Mouse (Mus musculus): ENCODE measurements around the gene Gm5901. TPM values are rescaled to one million over a fixed set of nuclear protein-coding genes. Genes with fewer than 3 reads are reported as not detected.
A peak's percentile ranks its signal among the peaks of the same experiment; 100 is the strongest.

Gm5901 gene
- total RNA-seq, 2 experiments from 2014 or later, result not detected

GRCm38 (mm10) chr7:105399935-105400624 lies 25.2 kb downstream of the Gm5901 start, which contains the start of gene Fam160a2:
Fam160a2 (minus strand) TSS chr7:105400054.
- ATAC-seq (replicated peaks; ENCODE audit: low FRiP score, poor library complexity, severe bottlenecking), result peak; percentile 95

- ATAC-seq (replicated peaks; ENCODE audit: low FRiP score, poor library complexity, severe bottlenecking), result no peak
Observed at GRCm38 (mm10) chr7:105404268-105404667, 29.4 kb downstream of the Gm5901 start, which contains the start of gene Cnga4. Cnga4 (plus strand) TSS chr7:105404568.

GRCm38 (mm10) chr7:105406322-105406721 lies 31.5 kb downstream of the Gm5901 start:
- ATAC-seq (replicated peaks; ENCODE audit: low FRiP score, poor library complexity, severe bottlenecking), result no peak

- peak; percentile 77 for ATAC-seq (replicated peaks; ENCODE audit: low FRiP score, poor library complexity, severe bottlenecking)
Observed at GRCm38 (mm10) chr7:105411874-105412632, 37.2 kb downstream of the Gm5901 start.

- no peak for ATAC-seq (replicated peaks; ENCODE audit: low FRiP score, poor library complexity, severe bottlenecking)
Observed at GRCm38 (mm10) chr7:105414385-105414784, 39.5 kb downstream of the Gm5901 start.

- no peak for ATAC-seq (replicated peaks; ENCODE audit: low FRiP score, poor library complexity, severe bottlenecking)
Observed at GRCm38 (mm10) chr7:105416529-105416928, 41.7 kb downstream of the Gm5901 start.

GRCm38 (mm10) chr7:105418106-105418505 lies 43.3 kb downstream of the Gm5901 start:
- ATAC-seq (replicated peaks; ENCODE audit: low FRiP score, poor library complexity, severe bottlenecking), result no peak

- ATAC-seq (replicated peaks; ENCODE audit: low FRiP score, poor library complexity, severe bottlenecking), result no peak
Observed at GRCm38 (mm10) chr7:105420903-105421302, 46.1 kb downstream of the Gm5901 start.

- no peak for ATAC-seq (replicated peaks; ENCODE audit: low FRiP score, poor library complexity, severe bottlenecking)
Observed at GRCm38 (mm10) chr7:105424368-105424767, 49.5 kb downstream of the Gm5901 start.

- no peak for ATAC-seq (replicated peaks; ENCODE audit: low FRiP score, poor library complexity, severe bottlenecking)
Observed at GRCm38 (mm10) chr7:105425424-105426043, 50.7 kb downstream of the Gm5901 start, which contains the start of gene Cckbr. Cckbr (plus strand) TSS chr7:105425731.

- ATAC-seq (replicated peaks; ENCODE audit: low FRiP score, poor library complexity, severe bottlenecking), result no peak
Observed at GRCm38 (mm10) chr7:105426051-105426450, 51.2 kb downstream of the Gm5901 start.

Other genes with a start within 250 kb of the Gm5901 start
- not detected in 2 replicates for gene Olfr683, start 228.0 kb upstream of the Gm5901 start, total RNA-seq (2015; ENCODE audit: low replicate concordance)
- not detected in 2 replicates for gene Olfr683, start 228.0 kb upstream of the Gm5901 start, total RNA-seq (2017; ENCODE audit: low replicate concordance)
- not detected in 2 replicates for gene Olfr684, start 211.4 kb upstream of the Gm5901 start, total RNA-seq (2015; ENCODE audit: low replicate concordance)
- 0.09 TPM in 1 of 2 replicates, not detected in the other for gene Olfr684, start 211.4 kb upstream of the Gm5901 start, total RNA-seq (2017; ENCODE audit: low replicate concordance)
- not detected in 2 replicates for gene Olfr685, start 189.0 kb upstream of the Gm5901 start, total RNA-seq (2015; ENCODE audit: low replicate concordance)
- gene Olfr685, start 189.0 kb upstream of the Gm5901 start, total RNA-seq (2017; ENCODE audit: low replicate concordance), result not detected in 2 replicates
- not detected in 2 replicates for gene Olfr686, start 167.6 kb upstream of the Gm5901 start, total RNA-seq (2015; ENCODE audit: low replicate concordance)
- not detected in 2 replicates for gene Olfr686, start 167.6 kb upstream of the Gm5901 start, total RNA-seq (2017; ENCODE audit: low replicate concordance)
- gene Olfr688, start 86.9 kb upstream of the Gm5901 start, total RNA-seq (2015; ENCODE audit: low replicate concordance), result not detected in 2 replicates
- gene Olfr688, start 86.9 kb upstream of the Gm5901 start, total RNA-seq (2017; ENCODE audit: low replicate concordance), result not detected in 2 replicates
- gene Olfr689, start 63.9 kb upstream of the Gm5901 start, total RNA-seq (2015; ENCODE audit: low replicate concordance), result not detected in 2 replicates
- gene Olfr689, start 63.9 kb upstream of the Gm5901 start, total RNA-seq (2017; ENCODE audit: low replicate concordance), result not detected in 2 replicates
- not detected in 2 replicates for gene Olfr690, start 40.9 kb upstream of the Gm5901 start, total RNA-seq (2015; ENCODE audit: low replicate concordance)
- gene Olfr690, start 40.9 kb upstream of the Gm5901 start, total RNA-seq (2017; ENCODE audit: low replicate concordance), result not detected in 2 replicates
- not detected in 2 replicates for gene Olfr691, start 32.8 kb upstream of the Gm5901 start, total RNA-seq (2015; ENCODE audit: low replicate concordance)
- not detected in 2 replicates for gene Olfr691, start 32.8 kb upstream of the Gm5901 start, total RNA-seq (2017; ENCODE audit: low replicate concordance)
- not detected in 2 replicates for gene Olfr692, start 6.8 kb upstream of the Gm5901 start, total RNA-seq (2015; ENCODE audit: low replicate concordance)
- not detected in 2 replicates for gene Olfr692, start 6.8 kb upstream of the Gm5901 start, total RNA-seq (2017; ENCODE audit: low replicate concordance)
- 15.3 and 23.4 TPM in 2 replicates for gene Fam160a2, start 25.0 kb downstream of the Gm5901 start, total RNA-seq (2015; ENCODE audit: low replicate concordance)
- gene Fam160a2, start 25.0 kb downstream of the Gm5901 start, total RNA-seq (2017; ENCODE audit: low replicate concordance), result 7.8 and 9.8 TPM in 2 replicates
- gene Cnga4, start 29.5 kb downstream of the Gm5901 start, total RNA-seq (2015; ENCODE audit: low replicate concordance), result not detected in 2 replicates
- gene Cnga4, start 29.5 kb downstream of the Gm5901 start, total RNA-seq (2017; ENCODE audit: low replicate concordance), result 0.42 TPM in 1 of 2 replicates, not detected in the other
- not detected in 2 replicates for gene Cckbr, start 50.7 kb downstream of the Gm5901 start, total RNA-seq (2015; ENCODE audit: low replicate concordance)
- gene Cckbr, start 50.7 kb downstream of the Gm5901 start, total RNA-seq (2017; ENCODE audit: low replicate concordance), result not detected in 2 replicates
- not detected in 2 replicates for gene Cavin3, start 107.3 kb downstream of the Gm5901 start, total RNA-seq (2015; ENCODE audit: low replicate concordance)
- not detected in 2 replicates for gene Cavin3, start 107.3 kb downstream of the Gm5901 start, total RNA-seq (2017; ENCODE audit: low replicate concordance)
- gene Smpd1, start 179.3 kb downstream of the Gm5901 start, total RNA-seq (2015; ENCODE audit: low replicate concordance), result 8.6 and 11.7 TPM in 2 replicates
- gene Smpd1, start 179.3 kb downstream of the Gm5901 start, total RNA-seq (2017; ENCODE audit: low replicate concordance), result 2.0 and 4.4 TPM in 2 replicates
- not detected in 2 replicates for gene Apbb1, start 206.6 kb downstream of the Gm5901 start, total RNA-seq (2015; ENCODE audit: low replicate concordance)
- gene Apbb1, start 206.6 kb downstream of the Gm5901 start, total RNA-seq (2017; ENCODE audit: low replicate concordance), result 4.3 and 8.3 TPM in 2 replicates
- not detected in 2 replicates for gene Hpx, start 225.1 kb downstream of the Gm5901 start, total RNA-seq (2015; ENCODE audit: low replicate concordance)
- gene Hpx, start 225.1 kb downstream of the Gm5901 start, total RNA-seq (2017; ENCODE audit: low replicate concordance), result not detected in 2 replicates

Measured in erythroblast, adult 5-6 weeks (primary cell).